Mouse (Mus musculus) limb, embryonic 13.5 days (tissue): Measurements from ENCODE around the gene Rps11. TPM values are rescaled to one million over a fixed set of nuclear protein-coding genes. Genes with fewer than 3 reads are reported as not detected.

Source experiments
- ATAC-seq: fragments of 200-750 bp; cut with Nextera tagmentation; 2 replicates; pipeline ENCODE4 v1.8.0; 2017; ENCODE audit warnings: low read depth, moderate number of reproducible peaks, moderate TSS enrichment; ENCODE audit not compliant: low FRiP score
- H3K27ac ChIP-seq: fragments of 300-500 bp; sonication (generic); 2 replicates; pipeline ENCODE4 v1.5.1; 2015; ENCODE audit warnings: inconsistent platforms, mild to moderate bottlenecking, moderate library complexity
- H3K27me3 ChIP-seq: fragments of 300-500 bp; sonication (generic); 2 replicates; pipeline ENCODE4 v1.6.1; 2015; ENCODE audit warnings: mild to moderate bottlenecking, inconsistent platforms
- H3K36me3 ChIP-seq: fragments of 300-500 bp; sonication (generic); 2 replicates; pipeline ENCODE4 v1.6.1; 2015; ENCODE audit warnings: inconsistent platforms, mild to moderate bottlenecking, moderate library complexity
- H3K4me1 ChIP-seq: fragments of 300-500 bp; sonication (generic); 2 replicates; pipeline ENCODE4 v1.6.1; 2015; ENCODE audit warnings: inconsistent platforms
- H3K4me2 ChIP-seq: fragments of 300-500 bp; sonication (generic); replicated peaks from 2 replicates; pipeline ENCODE4 v1.6.1; 2015; ENCODE audit warnings: inconsistent platforms, mild to moderate bottlenecking, moderate library complexity
- H3K4me3 ChIP-seq: fragments of 300-500 bp; sonication (generic); 2 replicates; pipeline ENCODE4 v1.5.1; 2015; ENCODE audit warnings: moderate library complexity, mild to moderate bottlenecking, inconsistent platforms
- H3K9ac ChIP-seq: fragments of 300-500 bp; sonication (generic); 2 replicates; pipeline ENCODE4 v1.6.1; 2015; ENCODE audit warnings: mild to moderate bottlenecking, inconsistent platforms
- H3K9me3 ChIP-seq: fragments of 300-500 bp; sonication (generic); 2 replicates; pipeline ENCODE4 v1.6.1; 2016; ENCODE audit warnings: inconsistent platforms
- WGBS: fragments of 180-500 bp; shearing (Covaris S2); methylation state at CpG from one replicate; pipeline ENCODE4 v1.1.7; 2015; 5-methylcytosine and 5-hydroxymethylcytosine counted together
- polyA plus RNA-seq: library from polyadenylated mRNA; unstranded; fragments of >200 nt; fragmentation: Nextera tagmentation; extraction: Ambion mirVana; gene quantifications from 2 replicates; pipeline ENCODE4 v1.2.1, GENCODE M21; 2015

Rps11 gene
- polyA plus RNA-seq, 1 experiment from 2014 or later = 1,512 TPM

GRCm38 (mm10) chr7:45090251-45090977 is 33.8 kb downstream of the Rps11 start:
- H3K4me2 ChIP-seq = peak overlapping the region; percentile 74
- H3K9me3 ChIP-seq = no peaks in the 10 kb centered on the region
- no peaks in the 10 kb centered on the region for H3K27me3 ChIP-seq
- peaks cover 49% of the 10 kb centered on the region for H3K36me3 ChIP-seq
- peaks cover 40% of the 10 kb centered on the region for H3K4me1 ChIP-seq
- H3K9ac ChIP-seq = peak overlapping the region; percentile 92
- peak overlapping the region; percentile 92 for H3K27ac ChIP-seq
- peak overlapping the region; percentile 72 for H3K4me3 ChIP-seq
- ATAC-seq = no peak
- 76% methylated on average over 13 of the region's 13 CpGs for WGBS

DNA sequence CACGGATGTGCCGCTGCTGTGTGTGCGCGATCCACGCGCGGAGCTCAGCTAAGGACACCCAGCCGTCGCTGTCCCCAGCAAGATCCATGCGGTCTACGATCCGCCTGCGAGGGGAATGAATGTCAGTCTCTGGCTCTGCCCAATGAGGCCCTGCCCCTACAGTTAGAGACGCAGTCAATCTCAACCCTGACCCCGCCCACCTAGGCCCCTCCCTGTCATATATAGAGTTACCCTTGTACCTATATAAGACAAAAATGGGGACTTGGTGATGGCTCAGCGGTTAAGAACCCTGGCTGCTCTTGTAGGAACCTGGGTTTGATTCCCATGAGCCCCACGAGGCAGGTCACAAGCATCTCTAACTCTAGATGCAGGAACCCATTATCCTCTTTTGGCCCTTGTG is 35.6 kb downstream of the Rps11 start:
- Histone ChIP-seq H3K9me3 (no peaks in the 10 kb centered on the region), H3K4me3 (no peak overlapping the region), H3K27me3 (no peaks in the 10 kb centered on the region), H3K36me3 (peaks cover 64% of the 10 kb centered on the region), H3K27ac (no peak overlapping the region), H3K4me2 (no peak overlapping the region), H3K4me1 (peaks cover 25% of the 10 kb centered on the region), H3K9ac (no peak overlapping the region)
- 94% methylated on average over 17 of the region's 17 CpGs for WGBS
- ATAC-seq = no peak

GRCm38 (mm10) chr7:45086084-45086483 is 38.2 kb downstream of the Rps11 start:
- 84% methylated on average over 4 of the region's 4 CpGs for WGBS

GRCm38 (mm10) chr7:45083300-45083890 is 40.8 kb downstream of the Rps11 start:
- Histone ChIP-seq H3K4me3 (no peak overlapping the region), H3K9ac (0 out of 2 replicates have a peak overlapping the region, but pooled peaks have one; percentile 31), H3K9me3 (0 out of 2 replicates have a peak, but pooled peaks cover 3% of the 10 kb centered on the region), H3K4me1 (peaks cover 9% of the 10 kb centered on the region; the same call in 1 of the 2 replicates), H3K36me3 (peaks cover 65% of the 10 kb centered on the region), H3K27me3 (no peaks in the 10 kb centered on the region), H3K4me2 (no peak overlapping the region), H3K27ac (peak overlapping the region; percentile 63; the same call in 1 of the 2 replicates)
- ATAC-seq = no peak
- WGBS = 87% methylated on average over 22 of the region's 22 CpGs

More at GRCm38 (mm10) chr7:45086084-45086483, 38.2 kb downstream of the Rps11 start:
- ATAC-seq = no peak
- no peak overlapping the region for H3K9ac ChIP-seq
- H3K9me3 ChIP-seq = 0 out of 2 replicates have a peak, but pooled peaks cover 3% of the 10 kb centered on the region
- H3K27me3 ChIP-seq = no peaks in the 10 kb centered on the region
- H3K27ac ChIP-seq = no peak overlapping the region
- peaks cover 80% of the 10 kb centered on the region for H3K36me3 ChIP-seq
- no peak overlapping the region for H3K4me2 ChIP-seq
- H3K4me3 ChIP-seq = no peak overlapping the region
- peaks cover 23% of the 10 kb centered on the region for H3K4me1 ChIP-seq

GRCm38 (mm10) chr7:45082401-45083299 is 41.6 kb downstream of the Rps11 start:
- peak overlapping the region; percentile 14; the same call in 1 of the 2 replicates for H3K4me2 ChIP-seq
- 0 out of 2 replicates have a peak, but pooled peaks cover 3% of the 10 kb centered on the region for H3K9me3 ChIP-seq
- no peak for ATAC-seq
- H3K4me1 ChIP-seq = peaks cover 9% of the 10 kb centered on the region; the same call in 1 of the 2 replicates
- 0 out of 2 replicates have a peak overlapping the region, but pooled peaks have one; percentile 4 for H3K9ac ChIP-seq
- H3K27me3 ChIP-seq = no peaks in the 10 kb centered on the region
- no peak overlapping the region for H3K4me3 ChIP-seq
- peaks cover 61% of the 10 kb centered on the region for H3K36me3 ChIP-seq
- H3K27ac ChIP-seq = peak overlapping the region; percentile 63
- WGBS = 68% methylated on average over 25 of the region's 25 CpGs

- ATAC-seq = no peak
- WGBS = 49% methylated on average over 5 of the region's 5 CpGs
- 0 out of 2 replicates have a peak, but pooled peaks cover 3% of the 10 kb centered on the region for H3K9me3 ChIP-seq
- no peak overlapping the region for H3K9ac ChIP-seq
- H3K27me3 ChIP-seq = no peaks in the 10 kb centered on the region
- no peak overlapping the region for H3K4me2 ChIP-seq
- H3K27ac ChIP-seq = no peak overlapping the region
- peaks cover 9% of the 10 kb centered on the region; the same call in 1 of the 2 replicates for H3K4me1 ChIP-seq
- no peak overlapping the region for H3K4me3 ChIP-seq
- H3K36me3 ChIP-seq = peaks cover 61% of the 10 kb centered on the region
These were observed 43.2 kb downstream of the Rps11 start for GRCm38 (mm10) chr7:45081016-45081415.

GRCm38 (mm10) chr7:45079856-45080255 is 44.4 kb downstream of the Rps11 start:
- Histone ChIP-seq H3K36me3 (peaks cover 61% of the 10 kb centered on the region), H3K9me3 (0 out of 2 replicates have a peak, but pooled peaks cover 3% of the 10 kb centered on the region), H3K27me3 (no peaks in the 10 kb centered on the region), H3K27ac (no peak overlapping the region), H3K4me1 (peaks cover 9% of the 10 kb centered on the region; the same call in 1 of the 2 replicates), H3K9ac (no peak overlapping the region), H3K4me2 (no peak overlapping the region), H3K4me3 (no peak overlapping the region)
- 1% methylated on average over 10 of the region's 10 CpGs for WGBS
- peak; percentile 21; the same call in 1 of the 2 replicates for ATAC-seq

- Histone ChIP-seq H3K36me3 (peaks cover 61% of the 10 kb centered on the region), H3K4me3 (no peak overlapping the region), H3K9me3 (0 out of 2 replicates have a peak, but pooled peaks cover 3% of the 10 kb centered on the region), H3K27me3 (no peaks in the 10 kb centered on the region), H3K27ac (no peak overlapping the region), H3K4me1 (peaks cover 9% of the 10 kb centered on the region; the same call in 1 of the 2 replicates), H3K4me2 (no peak overlapping the region), H3K9ac (no peak overlapping the region)
- no peak for ATAC-seq
- WGBS = 43% methylated on average over 9 of the region's 9 CpGs
These were observed 45.7 kb downstream of the Rps11 start for GRCm38 (mm10) chr7:45078513-45078912.

GRCm38 (mm10) chr7:45077829-45078228 is 46.4 kb downstream of the Rps11 start:
- Histone ChIP-seq H3K27ac (no peak overlapping the region), H3K9me3 (0 out of 2 replicates have a peak, but pooled peaks cover 3% of the 10 kb centered on the region), H3K9ac (no peak overlapping the region), H3K4me3 (no peak overlapping the region), H3K27me3 (no peaks in the 10 kb centered on the region), H3K36me3 (peaks cover 58% of the 10 kb centered on the region), H3K4me2 (no peak overlapping the region), H3K4me1 (peaks cover 5% of the 10 kb centered on the region; the same call in 1 of the 2 replicates)
- 92% methylated on average over 2 of the region's 2 CpGs for WGBS
- ATAC-seq = no peak

GRCm38 (mm10) chr7:45077322-45077721 is 46.9 kb downstream of the Rps11 start:
- Histone ChIP-seq H3K9me3 (0 out of 2 replicates have a peak, but pooled peaks cover 3% of the 10 kb centered on the region), H3K27me3 (no peaks in the 10 kb centered on the region), H3K4me2 (no peak overlapping the region), H3K9ac (no peak overlapping the region), H3K4me1 (no peaks in the 10 kb centered on the region; the same call in 1 of the 2 replicates), H3K4me3 (no peak overlapping the region), H3K36me3 (peaks cover 53% of the 10 kb centered on the region), H3K27ac (no peak overlapping the region)
- 78% methylated on average over 14 of the region's 14 CpGs for WGBS
- ATAC-seq = no peak

DNA sequence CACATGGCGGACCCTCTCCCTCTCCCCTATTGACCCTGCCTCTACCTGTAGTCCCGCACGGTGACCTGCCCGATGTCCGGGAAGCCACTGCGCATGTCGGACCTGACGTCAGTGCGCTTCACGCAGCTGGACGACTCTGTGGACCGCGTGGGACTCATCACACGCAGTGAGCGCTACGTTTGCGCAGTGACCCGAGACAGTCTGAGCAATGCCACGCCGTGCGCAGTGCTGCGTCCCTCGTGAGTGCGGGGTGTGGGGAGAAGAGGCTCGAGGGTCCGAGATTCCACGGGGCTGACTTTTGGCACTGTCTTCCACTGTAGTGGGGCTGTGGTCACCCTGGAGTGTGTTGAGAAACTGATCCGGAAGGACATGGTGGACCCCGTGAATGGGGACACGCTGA is 47.7 kb downstream of the Rps11 start:
- ATAC-seq = no peak
- Histone ChIP-seq H3K36me3 (peaks cover 51% of the 10 kb centered on the region), H3K27me3 (no peaks in the 10 kb centered on the region), H3K4me3 (no peak overlapping the region), H3K9ac (no peak overlapping the region), H3K27ac (no peak overlapping the region), H3K9me3 (0 out of 2 replicates have a peak, but pooled peaks cover 3% of the 10 kb centered on the region), H3K4me2 (no peak overlapping the region), H3K4me1 (no peaks in the 10 kb centered on the region; the same call in 1 of the 2 replicates)
- WGBS = 85% methylated on average over 30 of the region's 30 CpGs
